Mouse (Mus musculus): ENCODE measurements around the gene Car10. TPM values are rescaled to one million over a fixed set of nuclear protein-coding genes. Genes with fewer than 3 reads are reported as not detected.

The Car10 gene
- polyA plus RNA-seq, 1 experiment: not detected

- TF ChIP-seq CEBPB (IDR thresholded peaks at IDR 0.05; ENCODE audit: insufficient read depth, poor library complexity, severe bottlenecking) (no peak), POLR2A (IDR thresholded peaks at IDR 0.05; ENCODE audit: insufficient read length, low read depth) (no peak), E2F4 (IDR thresholded peaks at IDR 0.05; ENCODE audit: insufficient read depth) (no peak), TCF12 (IDR thresholded peaks at IDR 0.05; ENCODE audit: insufficient read depth, poor library complexity, severe bottlenecking) (no peak), MAX (IDR thresholded peaks at IDR 0.05; ENCODE audit: low read depth) (no peak), REST (IDR thresholded peaks at IDR 0.05; ENCODE audit: insufficient read depth, insufficient read length) (no peak)
- Histone ChIP-seq H3K36me3 (ENCODE audit: control insufficient read depth, insufficient read depth) (no peaks in the 10 kb centered on the region), H3K27me3 (ENCODE audit: control insufficient read depth, insufficient read depth, insufficient read length) (no peaks in the 10 kb centered on the region), H3K4me2 (ENCODE audit: low read depth) (no peak overlapping the region), H3ac (ENCODE audit: control insufficient read depth, insufficient read length) (no peak overlapping the region), H3K79me2 (ENCODE audit: control insufficient read depth, insufficient read depth) (no peaks in the 10 kb centered on the region), H3K4me3 (no peak overlapping the region)
Observed at GRCm38 (mm10) chr11:93643436-93643835, 545.6 kb downstream of the Car10 start.

GRCm38 (mm10) chr11:93646216-93646615 lies 548.4 kb downstream of the Car10 start:
- Histone ChIP-seq H3K79me2 (ENCODE audit: control insufficient read depth, insufficient read depth) (no peaks in the 10 kb centered on the region), H3K27me3 (ENCODE audit: control insufficient read depth, insufficient read depth, insufficient read length) (no peaks in the 10 kb centered on the region), H3K4me3 (no peak overlapping the region), H3K4me2 (ENCODE audit: low read depth) (no peak overlapping the region), H3ac (ENCODE audit: control insufficient read depth, insufficient read length) (no peak overlapping the region), H3K36me3 (ENCODE audit: control insufficient read depth, insufficient read depth) (no peaks in the 10 kb centered on the region)
- no peak for TF ChIP-seq MYOG (IDR thresholded peaks at IDR 0.05; ENCODE audit: control insufficient read depth in 1 of 3, insufficient read depth in 1 of 3, insufficient read length in 2 of 3, low read depth in 2 of 3)
- TF ChIP-seq REST (IDR thresholded peaks at IDR 0.05; ENCODE audit: insufficient read depth, insufficient read length): no peak
- TF ChIP-seq E2F4 (IDR thresholded peaks at IDR 0.05; ENCODE audit: insufficient read depth): no peak
- TF ChIP-seq CEBPB (IDR thresholded peaks at IDR 0.05; ENCODE audit: insufficient read depth, poor library complexity, severe bottlenecking): no peak
- no peak for TF ChIP-seq POLR2AphosphoS2 (IDR thresholded peaks at IDR 0.05; ENCODE audit: insufficient read length, low read depth)
- no peak for TF ChIP-seq MYOD1 (IDR thresholded peaks at IDR 0.05; ENCODE audit: control insufficient read depth in 1 of 3, insufficient read length in 2 of 3, low read depth in 2 of 3)
- no peak for TF ChIP-seq MAX (IDR thresholded peaks at IDR 0.05; ENCODE audit: low read depth)
- no peak for TF ChIP-seq TCF3 (IDR thresholded peaks at IDR 0.05; ENCODE audit: insufficient read length, low read depth)
- no peak for TF ChIP-seq TCF12 (IDR thresholded peaks at IDR 0.05; ENCODE audit: insufficient read depth, poor library complexity, severe bottlenecking)
- no peak for TF ChIP-seq POLR2A (IDR thresholded peaks at IDR 0.05; ENCODE audit: insufficient read length, low read depth)
- no peak for TF ChIP-seq USF1 (IDR thresholded peaks at IDR 0.05; ENCODE audit: low read depth)
